Mouse (Mus musculus) neural tube, embryonic 12.5 days (tissue): ENCODE measurements around the gene Bdnf. TPM values are rescaled to one million over a fixed set of nuclear protein-coding genes. Genes with fewer than 3 reads are reported as not detected.

Source experiments
- ATAC-seq: fragments of 200-750 bp; cut with Nextera tagmentation; 2 replicates; pipeline ENCODE4 v1.8.0; 2017; ENCODE audit warnings: low read depth, mild to moderate bottlenecking, moderate TSS enrichment, moderate library complexity; ENCODE audit not compliant: low FRiP score
- H3K27ac ChIP-seq: fragments of 300-500 bp; sonication (generic); 2 replicates; pipeline ENCODE4 v1.5.1; 2016
- H3K27me3 ChIP-seq: fragments of 300-500 bp; sonication (generic); replicated peaks from 2 replicates; pipeline ENCODE4 v1.6.1; 2016; ENCODE audit warnings: mild to moderate bottlenecking
- H3K36me3 ChIP-seq: fragments of 300-500 bp; sonication (generic); 2 replicates; pipeline ENCODE4 v1.6.1; 2016; ENCODE audit warnings: mild to moderate bottlenecking
- H3K4me1 ChIP-seq: fragments of 300-500 bp; sonication (generic); 2 replicates; pipeline ENCODE4 v1.6.1; 2016
- H3K4me2 ChIP-seq: fragments of 300-500 bp; sonication (generic); replicated peaks from 2 replicates; pipeline ENCODE4 v1.6.1; 2016; ENCODE audit warnings: mild to moderate bottlenecking
- H3K4me3 ChIP-seq: fragments of 300-500 bp; sonication (generic); 2 replicates; pipeline ENCODE4 v1.5.1; 2016
- H3K9ac ChIP-seq: fragments of 300-500 bp; sonication (generic); 2 replicates; pipeline ENCODE4 v1.6.1; 2016; ENCODE audit warnings: mild to moderate bottlenecking
- H3K9me3 ChIP-seq: fragments of 300-500 bp; sonication (generic); 2 replicates; pipeline ENCODE4 v1.6.1; 2016; ENCODE audit warnings: mild to moderate bottlenecking
- WGBS: fragments of 180-500 bp; shearing (Covaris S2); methylation state at CpG from one replicate; pipeline ENCODE4 v1.1.7; 2016; 5-methylcytosine and 5-hydroxymethylcytosine counted together
- polyA plus RNA-seq: library from polyadenylated mRNA; unstranded; fragments of >200 nt; fragmentation: Nextera tagmentation; extraction: Ambion mirVana; gene quantifications from 2 replicates; pipeline ENCODE4 v1.2.1, GENCODE M21; 2016

Bdnf gene
- polyA plus RNA-seq, 1 experiment from 2014 or later: 1.9 TPM

DNA sequence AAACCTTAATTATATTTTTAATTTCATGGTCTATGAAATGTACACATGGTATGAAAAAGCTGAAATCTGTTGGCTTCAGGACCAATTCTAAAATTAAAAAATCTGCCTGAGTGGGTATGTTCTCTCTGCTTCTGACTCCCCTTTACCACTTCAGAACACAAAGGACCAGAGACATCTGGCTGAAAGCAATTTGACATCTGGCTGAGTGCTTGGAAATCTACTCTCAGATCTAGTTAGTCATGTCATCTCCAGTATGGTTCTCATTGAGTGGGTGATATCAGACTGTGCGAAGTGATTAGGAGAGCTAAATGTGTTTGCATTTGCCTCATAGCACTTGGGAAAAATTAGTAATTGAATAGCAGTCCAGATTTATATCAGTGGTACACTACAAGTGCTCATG, 36.5 kb downstream of the Bdnf start:
- ATAC-seq: no peak
- WGBS: 93% methylated on average over 1 of the region's 1 CpGs
- Histone ChIP-seq H3K4me1 (no peaks in the 10 kb centered on the region), H3K9ac (no peak overlapping the region), H3K27me3 (no peaks in the 10 kb centered on the region), H3K4me2 (no peak overlapping the region), H3K4me3 (no peak overlapping the region), H3K36me3 (no peaks in the 10 kb centered on the region), H3K27ac (no peak overlapping the region), H3K9me3 (no peaks in the 10 kb centered on the region)

DNA sequence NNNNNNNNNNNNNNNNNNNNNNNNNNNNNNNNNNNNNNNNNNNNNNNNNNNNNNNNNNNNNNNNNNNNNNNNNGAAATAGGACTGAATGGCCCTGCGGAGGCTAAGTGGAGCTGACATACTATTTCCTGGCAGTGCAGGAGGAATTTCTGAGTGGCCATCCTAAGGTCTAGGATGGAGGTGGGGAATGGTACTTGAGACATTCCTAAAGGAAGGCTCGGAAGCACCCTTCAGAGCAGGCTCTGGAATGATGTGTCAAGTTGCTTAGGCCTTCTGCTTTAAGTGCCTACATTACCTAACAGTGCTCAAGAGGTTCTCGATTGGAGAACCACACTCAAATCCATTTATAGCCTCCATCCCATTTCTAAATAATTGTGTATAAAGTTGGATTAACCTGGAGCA, 50.8 kb downstream of the Bdnf start:
- Histone ChIP-seq H3K27me3 (no peaks in the 10 kb centered on the region), H3K27ac (no peak overlapping the region), H3K36me3 (peaks cover 4% of the 10 kb centered on the region; the same call in 1 of the 2 replicates), H3K4me3 (no peak overlapping the region), H3K9ac (no peak overlapping the region), H3K4me2 (no peak overlapping the region), H3K4me1 (no peaks in the 10 kb centered on the region), H3K9me3 (no peaks in the 10 kb centered on the region)
- 85% methylated on average over 3 of the region's 3 CpGs for WGBS
- no peak for ATAC-seq

DNA sequence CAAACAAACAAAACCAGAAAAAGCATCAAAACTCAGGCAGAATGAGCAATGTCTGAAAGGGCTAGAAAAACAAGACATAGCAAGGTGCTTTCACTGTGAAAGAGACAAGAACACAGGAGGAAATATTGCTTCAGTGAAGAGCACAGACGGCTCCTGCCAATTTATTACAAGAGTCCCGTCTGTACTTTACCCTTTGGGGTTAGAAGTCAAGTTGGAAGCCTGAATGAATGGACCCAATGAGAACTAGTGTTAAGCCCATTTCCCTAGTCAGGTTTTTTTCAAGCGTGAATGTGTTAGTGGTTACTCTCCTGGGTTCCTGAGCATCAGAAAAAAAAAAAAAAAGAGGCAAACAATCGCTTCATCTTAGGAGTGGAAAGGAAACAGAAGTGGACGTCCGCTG, 51.3 kb downstream of the Bdnf start:
- Histone ChIP-seq H3K4me3 (no peak overlapping the region), H3K4me1 (no peaks in the 10 kb centered on the region), H3K27me3 (no peaks in the 10 kb centered on the region), H3K9ac (no peak overlapping the region), H3K36me3 (peaks cover 4% of the 10 kb centered on the region; the same call in 1 of the 2 replicates), H3K9me3 (no peaks in the 10 kb centered on the region), H3K4me2 (no peak overlapping the region), H3K27ac (no peak overlapping the region)
- no peak for ATAC-seq
- 64% methylated on average over 6 of the region's 6 CpGs for whole genome bisulfite sequencing

DNA sequence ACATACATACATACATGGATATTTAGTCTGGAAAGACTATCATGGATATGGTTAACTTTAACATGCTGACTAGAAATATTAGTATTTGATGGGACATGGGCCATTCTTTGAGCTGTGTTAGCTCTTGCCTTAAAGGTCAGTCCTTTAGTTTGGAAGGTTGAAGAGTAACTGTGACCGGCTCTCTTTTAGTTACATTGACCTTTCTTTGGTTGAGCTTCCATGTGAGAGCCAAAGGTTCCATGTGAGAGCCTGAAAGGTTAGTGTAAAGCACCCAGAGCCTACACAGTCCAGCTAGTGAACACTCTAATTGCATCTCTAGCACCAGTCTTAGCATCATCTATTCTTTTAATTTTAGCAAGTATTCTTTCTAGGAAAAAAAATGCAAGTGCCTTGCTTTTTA, 54.7 kb downstream of the Bdnf start:
- Histone ChIP-seq H3K36me3 (no peaks in the 10 kb centered on the region), H3K9ac (no peak overlapping the region), H3K27me3 (no peaks in the 10 kb centered on the region), H3K27ac (no peak overlapping the region), H3K4me2 (no peak overlapping the region), H3K4me3 (no peak overlapping the region), H3K9me3 (no peaks in the 10 kb centered on the region), H3K4me1 (no peaks in the 10 kb centered on the region)
- ATAC-seq: no peak
- 92% methylated on average over 1 of the region's 1 CpGs for WGBS

DNA sequence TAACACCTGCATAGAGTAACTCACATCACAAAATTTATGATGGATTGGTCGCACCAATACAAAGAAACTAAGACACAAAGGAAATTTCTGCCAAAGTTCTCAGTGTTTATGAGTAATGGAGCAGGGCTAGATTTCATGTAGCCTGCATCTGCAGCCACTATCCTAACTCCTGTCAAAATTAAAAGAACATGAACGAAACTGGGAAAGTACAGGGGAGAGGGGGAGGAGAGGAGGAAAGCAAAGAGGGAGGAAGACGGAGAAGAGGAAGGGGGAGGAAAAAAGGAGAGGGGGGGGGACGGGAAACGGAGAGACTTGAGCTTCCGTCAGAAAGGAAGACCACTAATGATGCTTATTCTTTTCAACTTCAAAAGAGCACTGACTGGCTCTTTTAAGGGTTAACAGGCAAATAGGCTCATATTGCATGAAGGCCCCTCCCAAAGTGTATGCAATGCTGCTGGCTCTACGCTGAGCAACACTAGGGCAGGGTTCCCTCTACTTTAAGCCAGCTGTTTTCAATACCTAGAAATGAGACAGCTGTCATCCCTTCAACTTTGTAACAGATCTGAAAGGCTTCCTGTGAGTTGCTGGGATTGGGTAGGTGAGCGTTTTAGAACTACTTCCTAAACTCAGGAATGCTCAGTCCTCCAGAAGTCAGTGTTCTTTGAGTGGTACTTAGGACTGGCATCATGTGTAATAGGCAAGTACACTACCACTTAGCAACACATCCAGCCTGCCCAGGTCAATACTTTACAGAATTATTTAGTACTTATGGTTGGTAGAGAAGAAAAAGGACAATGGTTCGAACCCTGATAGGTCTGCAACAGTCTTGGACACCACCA, 58.9 kb downstream of the Bdnf start:
- no peaks in the 10 kb centered on the region for H3K27me3 ChIP-seq
- no peak overlapping the region for H3K4me2 ChIP-seq
- H3K27ac ChIP-seq: no peak overlapping the region
- 53% methylated on average over 9 of the region's 9 CpGs for WGBS
- no peaks in the 10 kb centered on the region for H3K36me3 ChIP-seq
- no peaks in the 10 kb centered on the region for H3K9me3 ChIP-seq
- no peaks in the 10 kb centered on the region for H3K4me1 ChIP-seq
- no peak overlapping the region for H3K9ac ChIP-seq
- no peak for ATAC-seq
- no peak overlapping the region for H3K4me3 ChIP-seq

DNA sequence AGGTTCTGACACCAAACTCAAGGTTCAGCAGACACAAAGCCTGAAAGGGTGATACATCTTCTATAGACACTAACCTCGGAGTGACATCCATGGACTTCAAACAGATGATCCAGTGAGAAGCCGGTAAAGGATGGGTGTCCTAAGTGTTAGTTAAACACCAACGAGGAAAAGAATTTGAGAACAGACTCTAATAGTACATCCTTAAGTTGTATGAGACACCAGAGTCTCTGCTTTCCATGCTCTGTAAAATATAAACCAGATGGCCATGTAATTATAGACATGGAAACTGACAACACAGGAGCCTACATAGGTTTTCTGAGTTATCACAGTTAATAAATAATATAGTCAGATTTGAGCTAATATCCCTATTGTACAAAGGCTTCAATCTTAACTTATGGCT, 59.7 kb downstream of the Bdnf start:
- no peak overlapping the region for H3K4me2 ChIP-seq
- no peaks in the 10 kb centered on the region for H3K27me3 ChIP-seq
- ATAC-seq: no peak
- H3K9me3 ChIP-seq: no peaks in the 10 kb centered on the region
- H3K4me1 ChIP-seq: no peaks in the 10 kb centered on the region
- H3K27ac ChIP-seq: no peak overlapping the region
- no peak overlapping the region for H3K4me3 ChIP-seq
- no peak overlapping the region for H3K9ac ChIP-seq
- no peaks in the 10 kb centered on the region for H3K36me3 ChIP-seq
- WGBS: 86% methylated on average over 3 of the region's 3 CpGs

DNA sequence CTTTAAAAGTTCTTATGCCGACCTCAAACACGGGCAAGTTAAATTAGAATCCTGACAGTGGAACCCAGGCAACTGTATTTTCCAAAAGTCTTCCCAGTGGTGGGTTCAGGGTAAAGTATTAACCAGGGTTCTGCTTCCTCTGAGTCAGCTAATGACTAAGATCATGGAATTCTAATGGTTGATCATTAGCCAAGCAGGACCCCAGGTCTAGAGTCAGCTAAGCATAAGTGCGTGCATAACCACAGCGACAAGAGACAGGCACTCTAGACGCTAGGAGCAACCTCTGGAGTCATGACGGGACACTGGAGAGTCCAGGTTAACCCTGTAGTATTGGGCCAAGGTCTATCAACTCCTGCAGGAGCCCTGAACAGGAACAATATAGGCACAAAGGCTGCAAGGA, 60.2 kb downstream of the Bdnf start:
- no peaks in the 10 kb centered on the region for H3K9me3 ChIP-seq
- no peaks in the 10 kb centered on the region for H3K36me3 ChIP-seq
- H3K27ac ChIP-seq: no peak overlapping the region
- no peaks in the 10 kb centered on the region for H3K27me3 ChIP-seq
- WGBS: 86% methylated on average over 6 of the region's 6 CpGs
- H3K9ac ChIP-seq: no peak overlapping the region
- 0 out of 2 replicates have a peak, but pooled peaks have one; percentile 15 for ATAC-seq
- no peak overlapping the region for H3K4me2 ChIP-seq
- no peak overlapping the region for H3K4me3 ChIP-seq
- H3K4me1 ChIP-seq: no peaks in the 10 kb centered on the region

DNA sequence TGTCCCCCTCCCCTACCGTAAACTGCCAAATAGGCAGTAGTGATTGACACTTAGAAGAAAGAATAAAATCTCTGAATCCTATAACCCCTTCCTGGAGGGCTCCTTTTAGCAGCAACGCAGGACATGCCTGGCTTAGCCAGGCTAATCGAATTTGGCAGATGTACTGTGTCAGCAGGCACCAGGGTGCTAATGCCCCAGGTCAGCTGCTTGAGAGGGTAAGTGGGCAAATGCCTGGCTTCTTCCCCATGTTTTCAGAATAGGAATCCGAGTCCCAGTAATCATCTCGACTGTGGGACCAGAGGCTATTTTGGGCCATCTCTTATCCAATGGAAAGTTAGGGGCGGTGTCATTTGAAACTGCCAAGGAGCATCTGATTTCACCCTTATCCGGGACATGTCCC, 60.8 kb downstream of the Bdnf start:
- Histone ChIP-seq H3K9ac (no peak overlapping the region), H3K36me3 (no peaks in the 10 kb centered on the region), H3K4me2 (no peak overlapping the region), H3K27me3 (no peaks in the 10 kb centered on the region), H3K4me3 (no peak overlapping the region), H3K27ac (no peak overlapping the region), H3K9me3 (no peaks in the 10 kb centered on the region), H3K4me1 (no peaks in the 10 kb centered on the region)
- 67% methylated on average over 7 of the region's 7 CpGs for WGBS
- no peak for ATAC-seq

DNA sequence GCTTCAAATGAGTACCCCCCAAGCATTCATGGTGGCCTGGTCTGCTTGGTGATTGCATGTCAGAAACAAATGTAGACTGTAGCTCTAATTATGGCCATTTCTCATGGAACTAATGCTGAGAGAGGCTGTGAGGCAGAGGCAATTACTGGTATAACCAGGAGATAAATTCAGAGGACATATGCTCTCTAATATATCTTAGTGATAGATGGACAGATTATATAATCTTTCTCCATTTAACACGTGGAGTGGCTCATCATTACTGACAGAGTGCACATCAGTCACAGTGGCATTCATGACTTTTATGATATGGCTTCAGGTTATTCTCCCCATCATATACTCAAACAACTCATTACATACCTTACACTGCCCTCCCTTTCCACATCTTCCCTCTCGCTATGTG, 61.8 kb downstream of the Bdnf start:
- H3K36me3 ChIP-seq: no peaks in the 10 kb centered on the region
- H3K27ac ChIP-seq: no peak overlapping the region
- H3K4me2 ChIP-seq: no peak overlapping the region
- no peaks in the 10 kb centered on the region for H3K9me3 ChIP-seq
- H3K4me1 ChIP-seq: no peaks in the 10 kb centered on the region
- no peak overlapping the region for H3K4me3 ChIP-seq
- H3K27me3 ChIP-seq: no peaks in the 10 kb centered on the region
- ATAC-seq: peak; percentile 55
- WGBS: 60% methylated on average over 2 of the region's 2 CpGs
- no peak overlapping the region for H3K9ac ChIP-seq

DNA sequence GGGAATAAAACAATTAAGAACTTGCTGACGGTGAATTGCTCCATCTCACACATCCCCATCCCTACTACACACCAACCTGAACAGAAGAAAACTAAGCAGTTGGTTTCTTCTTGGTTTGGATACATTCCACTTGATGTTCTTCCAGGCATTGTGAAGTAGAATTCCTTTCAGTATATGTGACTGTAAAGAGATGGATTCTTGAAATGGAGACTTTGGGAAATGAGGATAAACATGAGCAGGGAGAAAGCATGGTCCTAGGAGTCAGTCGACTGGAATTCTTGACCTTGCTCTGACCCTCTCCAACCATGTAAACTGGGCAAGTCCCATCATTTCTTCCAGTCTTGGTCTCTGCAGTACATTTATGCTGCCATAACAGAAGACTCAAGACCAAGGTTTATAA, 63.8 kb downstream of the Bdnf start:
- WGBS: 81% methylated on average over 2 of the region's 2 CpGs
- H3K4me1 ChIP-seq: peaks cover 7% of the 10 kb centered on the region
- no peak overlapping the region for H3K4me2 ChIP-seq
- no peak overlapping the region for H3K27ac ChIP-seq
- ATAC-seq: no peak
- H3K9ac ChIP-seq: no peak overlapping the region
- no peak overlapping the region for H3K4me3 ChIP-seq
- H3K9me3 ChIP-seq: no peaks in the 10 kb centered on the region
- H3K27me3 ChIP-seq: no peaks in the 10 kb centered on the region
- H3K36me3 ChIP-seq: no peaks in the 10 kb centered on the region

DNA sequence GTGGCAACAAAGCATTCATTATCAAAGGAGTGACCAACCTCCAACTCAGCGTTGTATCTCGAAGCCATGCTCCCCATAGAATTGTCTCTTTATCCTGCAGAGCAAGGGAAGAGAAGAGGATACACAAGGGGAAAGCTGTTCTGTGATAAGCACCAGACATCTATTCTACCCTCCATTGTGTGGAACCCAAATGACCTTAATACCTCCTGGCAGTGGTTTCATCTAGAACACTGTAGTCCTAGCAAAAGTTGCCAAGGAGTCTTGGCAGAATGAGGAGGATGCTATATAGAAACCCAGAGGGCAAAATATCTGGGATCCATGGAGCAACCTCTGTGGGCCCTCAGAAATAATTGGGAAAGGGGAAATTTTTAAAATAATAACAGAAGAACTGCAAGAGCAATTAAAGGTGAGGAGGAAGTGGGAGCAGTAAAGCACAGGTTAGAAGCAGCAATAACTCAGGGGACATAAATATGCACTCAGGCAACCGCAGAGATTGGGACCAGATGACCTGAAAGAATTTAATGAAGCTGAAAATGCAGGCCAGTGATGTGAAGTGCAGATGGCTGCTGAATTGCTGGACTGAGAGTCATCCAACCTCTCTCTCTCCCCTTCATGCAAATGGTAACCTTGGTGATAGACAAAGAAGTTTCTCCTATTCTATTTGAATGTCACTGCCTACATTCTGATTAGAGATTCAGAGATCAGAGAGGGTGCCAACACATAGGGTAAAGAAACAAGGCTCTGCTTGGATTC, 68.9 kb downstream of the Bdnf start:
- peak; percentile 80 for ATAC-seq
- Histone ChIP-seq H3K9ac (no peak overlapping the region), H3K4me3 (no peak overlapping the region), H3K4me1 (peaks cover 13% of the 10 kb centered on the region), H3K9me3 (no peaks in the 10 kb centered on the region), H3K36me3 (no peaks in the 10 kb centered on the region), H3K27me3 (no peaks in the 10 kb centered on the region), H3K27ac (no peak overlapping the region), H3K4me2 (no peak overlapping the region)
- WGBS: 34% methylated on average over 3 of the region's 3 CpGs

DNA sequence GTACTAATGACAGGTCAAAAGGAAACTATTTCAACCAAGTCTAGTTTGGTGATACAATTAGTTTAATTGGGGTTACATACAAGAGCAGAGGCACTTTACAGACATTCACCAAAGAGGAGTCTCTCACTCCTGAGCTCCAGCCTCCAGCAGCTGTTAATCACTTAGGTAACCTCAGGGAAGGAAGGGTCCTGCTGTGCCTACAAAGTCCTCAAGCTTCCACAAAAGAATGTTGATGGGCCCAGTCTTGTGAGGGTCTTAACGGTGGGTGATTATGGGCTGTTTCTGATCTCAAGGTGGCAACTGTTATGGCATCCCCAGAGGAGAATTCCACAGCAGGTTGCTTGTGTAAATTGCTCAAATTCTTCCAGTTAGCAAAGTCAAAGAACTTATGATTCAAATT, 71.7 kb downstream of the Bdnf start:
- H3K4me1 ChIP-seq: peaks cover 13% of the 10 kb centered on the region
- H3K36me3 ChIP-seq: no peaks in the 10 kb centered on the region
- H3K27ac ChIP-seq: no peak overlapping the region
- no peak for ATAC-seq
- 2% methylated on average over 1 of the region's 1 CpGs for WGBS
- no peaks in the 10 kb centered on the region for H3K9me3 ChIP-seq
- H3K4me3 ChIP-seq: no peak overlapping the region
- no peaks in the 10 kb centered on the region for H3K27me3 ChIP-seq
- H3K9ac ChIP-seq: no peak overlapping the region
- no peak overlapping the region for H3K4me2 ChIP-seq
